Mouse (Mus musculus) liver, embryonic 16.5 days (tissue): ENCODE data around the gene Slc6a4. TPM values are rescaled to one million over a fixed set of nuclear protein-coding genes. Genes with fewer than 3 reads are reported as not detected.
A peak's percentile ranks its signal among the peaks of the same experiment; 100 is the strongest.

Source experiments
- ATAC-seq: fragments of 200-750 bp; cut with Nextera tagmentation; 2 replicates; pipeline ENCODE4 v1.8.0; 2017; ENCODE audit warnings: low read depth, mild to moderate bottlenecking, moderate number of reproducible peaks, moderate library complexity
- H3K27ac ChIP-seq: fragments of 300-500 bp; sonication (generic); 2 replicates; pipeline ENCODE4 v1.5.1; 2014; ENCODE audit warnings: mild to moderate bottlenecking, low read length
- H3K27me3 ChIP-seq: fragments of 300-500 bp; sonication (generic); 2 replicates; pipeline ENCODE4 v1.6.1; 2014; ENCODE audit warnings: low read depth, low read length, mixed read lengths; ENCODE audit not compliant: control insufficient read depth, insufficient read depth
- H3K36me3 ChIP-seq: fragments of 300-500 bp; sonication (generic); 2 replicates; pipeline ENCODE4 v1.6.1; 2014; ENCODE audit warnings: mild to moderate bottlenecking; ENCODE audit not compliant: control insufficient read depth, insufficient read depth
- H3K4me1 ChIP-seq: fragments of 300-500 bp; sonication (generic); 2 replicates; pipeline ENCODE4 v1.6.1; 2014; ENCODE audit warnings: low read depth, low read length, mixed read lengths; ENCODE audit not compliant: control insufficient read depth
- H3K4me2 ChIP-seq: fragments of 300-500 bp; sonication (generic); 2 replicates; pipeline ENCODE4 v1.6.1; 2014; ENCODE audit warnings: low read depth, low read length, mixed read lengths
- H3K4me3 ChIP-seq: fragments of 300-500 bp; sonication (generic); 2 replicates; pipeline ENCODE4 v1.5.1; 2014; ENCODE audit warnings: low read depth, mild to moderate bottlenecking, low read length
- H3K9ac ChIP-seq: fragments of 300-500 bp; sonication (generic); 2 replicates; pipeline ENCODE4 v1.6.1; 2014; ENCODE audit warnings: low read depth, low read length
- H3K9me3 ChIP-seq: fragments of 300-500 bp; sonication (generic); replicated peaks from 2 replicates; pipeline ENCODE4 v1.6.1; 2016; ENCODE audit warnings: low read length; ENCODE audit not compliant: control insufficient read depth
- WGBS: fragments of 180-500 bp; shearing (Covaris S2); extraction: QIAGEN DNeasy Blood & Tissue Kit; methylation state at CpG from one replicate; pipeline ENCODE4 v1.1.7; 2014; ENCODE audit not compliant: insufficient replicate concordance; 5-methylcytosine and 5-hydroxymethylcytosine counted together
- polyA plus RNA-seq: library from polyadenylated mRNA; unstranded; fragments of >200 nt; fragmentation: Nextera tagmentation; extraction: Ambion mirVana; gene quantifications from 2 replicates; pipeline ENCODE4 v1.2.1, GENCODE M21; 2015

Gene Slc6a4
- polyA plus RNA-seq, 1 experiment from 2014 or later: 1.7 TPM

DNA sequence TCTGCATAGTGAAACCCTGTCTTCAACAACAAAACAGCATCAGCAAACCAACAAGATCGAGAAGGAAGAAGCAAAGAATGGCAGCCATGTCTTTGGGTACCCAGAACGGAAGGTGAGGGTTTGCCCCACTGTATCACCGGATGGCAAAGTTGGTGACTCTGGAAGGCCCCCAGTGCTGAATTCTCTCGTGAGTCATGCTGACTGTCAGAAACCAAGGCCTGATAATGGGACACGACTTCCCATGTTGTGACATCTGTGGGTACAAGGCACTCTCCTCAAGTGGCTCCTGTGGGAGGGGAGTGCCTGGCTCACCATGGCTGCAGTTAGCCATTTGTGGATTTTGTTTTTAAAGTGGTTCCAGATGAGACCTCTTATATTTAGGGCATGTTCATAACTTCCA lies 7.6 kb upstream of the Slc6a4 start:
- no peak overlapping the region for H3K4me3 ChIP-seq
- ATAC-seq: no peak
- peaks cover 4% of the 10 kb centered on the region for H3K36me3 ChIP-seq
- no peak overlapping the region for H3K9ac ChIP-seq
- peaks cover 1% of the 10 kb centered on the region; the same call in 1 of the 2 replicates for H3K27me3 ChIP-seq
- H3K4me1 ChIP-seq: no peaks in the 10 kb centered on the region; the same call in 1 of the 2 replicates
- H3K27ac ChIP-seq: no peak overlapping the region
- WGBS: 29% methylated on average over 5 of the region's 5 CpGs
- H3K4me2 ChIP-seq: no peak overlapping the region
- no peaks in the 10 kb centered on the region for H3K9me3 ChIP-seq

DNA sequence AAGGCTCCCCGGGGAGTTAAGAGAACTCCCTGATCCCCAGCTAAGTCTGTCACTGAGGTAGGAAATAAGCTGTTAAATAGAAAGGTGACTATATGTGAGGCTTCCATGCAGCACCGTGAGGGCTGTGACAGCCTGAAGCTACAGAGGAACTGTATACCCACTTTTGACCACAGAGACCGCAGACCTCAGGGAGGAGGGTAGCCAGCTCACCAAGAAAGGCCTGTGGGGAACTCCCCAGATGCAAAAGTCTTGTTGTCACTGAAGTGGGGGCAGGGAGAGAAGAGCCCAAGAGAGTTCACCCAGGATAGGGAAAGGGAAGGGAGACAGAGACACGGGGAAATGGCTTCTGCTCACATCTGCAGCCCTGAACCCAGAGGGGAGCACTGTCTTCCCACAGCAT lies 5.5 kb upstream of the Slc6a4 start:
- Histone ChIP-seq H3K4me2 (no peak overlapping the region), H3K4me1 (peaks cover 3% of the 10 kb centered on the region), H3K9me3 (no peaks in the 10 kb centered on the region), H3K27ac (no peak overlapping the region), H3K4me3 (no peak overlapping the region), H3K27me3 (peaks cover 21% of the 10 kb centered on the region), H3K36me3 (no peaks in the 10 kb centered on the region), H3K9ac (no peak overlapping the region)
- 7% methylated on average over 4 of the region's 4 CpGs for WGBS
- ATAC-seq: no peak

DNA sequence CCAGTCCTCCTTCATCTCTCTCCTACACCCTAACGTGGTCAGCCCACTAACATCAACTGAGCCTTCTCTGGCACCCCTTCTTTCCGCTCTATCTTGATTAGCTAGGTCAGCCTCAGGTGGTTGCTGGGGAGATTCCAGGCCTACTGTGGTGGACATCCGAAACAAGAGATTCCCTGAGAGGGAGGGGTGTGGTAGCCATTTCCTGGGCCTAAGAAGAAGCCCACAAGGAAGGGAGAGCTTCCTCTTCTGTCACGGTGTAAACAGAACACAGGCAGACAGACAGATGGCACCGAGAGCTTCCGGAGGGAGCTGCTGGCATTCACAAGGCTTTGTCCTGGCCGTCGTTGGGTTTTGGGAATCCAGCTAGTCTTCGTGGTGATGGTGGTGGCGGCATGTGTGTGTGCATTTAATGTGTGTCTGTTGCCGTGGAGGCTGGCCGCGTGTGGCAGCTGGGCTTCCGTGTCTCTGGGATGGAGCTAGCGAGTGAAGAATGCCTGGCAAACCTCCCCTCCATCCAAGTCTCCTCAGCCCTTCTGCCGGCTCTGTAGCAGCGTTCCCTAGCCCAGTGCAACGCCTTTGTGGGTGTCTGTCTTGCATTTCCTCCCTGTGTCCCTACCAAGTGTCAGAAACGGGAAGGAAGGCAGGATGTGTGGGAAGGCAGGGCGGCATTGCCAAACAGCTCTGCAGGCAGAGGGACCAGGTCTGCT lies 2.3 kb upstream of the Slc6a4 start:
- Histone ChIP-seq H3K9ac (no peak overlapping the region), H3K4me2 (0 out of 2 replicates have a peak overlapping the region, but pooled peaks have one; percentile 7), H3K4me1 (peaks cover 7% of the 10 kb centered on the region), H3K27ac (no peak overlapping the region), H3K4me3 (no peak overlapping the region), H3K27me3 (peaks cover 50% of the 10 kb centered on the region), H3K36me3 (no peaks in the 10 kb centered on the region), H3K9me3 (no peaks in the 10 kb centered on the region)
- WGBS: 24% methylated on average over 20 of the region's 20 CpGs
- ATAC-seq: no peak

DNA sequence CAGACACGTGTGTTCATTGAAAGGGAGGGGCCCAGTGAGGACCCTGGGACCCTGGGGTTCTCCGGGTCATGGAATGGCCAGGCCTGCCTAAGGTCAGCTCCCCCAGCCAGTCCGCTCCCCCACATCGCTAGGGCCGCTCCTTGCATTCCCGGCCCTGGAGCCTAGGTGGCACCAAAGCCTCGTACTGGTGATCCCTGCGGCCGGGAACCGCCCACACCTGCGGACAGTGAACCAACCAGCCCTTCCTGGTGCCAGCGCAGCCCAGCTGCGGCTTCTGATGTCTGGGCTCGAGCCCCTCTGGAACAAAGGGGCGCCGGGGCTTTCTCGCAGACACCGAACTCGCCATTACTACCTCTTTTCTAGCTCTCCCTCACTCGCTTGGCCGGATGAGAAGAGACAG lies 1.1 kb upstream of the Slc6a4 start:
- ATAC-seq: peak; percentile 62
- peaks cover 7% of the 10 kb centered on the region for H3K4me1 ChIP-seq
- no peaks in the 10 kb centered on the region for H3K9me3 ChIP-seq
- peak overlapping the region; percentile 55 for H3K4me2 ChIP-seq
- no peak overlapping the region for H3K27ac ChIP-seq
- H3K36me3 ChIP-seq: no peaks in the 10 kb centered on the region
- under 1% methylated on average over 21 of the region's 21 CpGs for WGBS
- peaks cover 50% of the 10 kb centered on the region for H3K27me3 ChIP-seq
- H3K4me3 ChIP-seq: peak overlapping the region; percentile 47
- H3K9ac ChIP-seq: no peak overlapping the region

DNA sequence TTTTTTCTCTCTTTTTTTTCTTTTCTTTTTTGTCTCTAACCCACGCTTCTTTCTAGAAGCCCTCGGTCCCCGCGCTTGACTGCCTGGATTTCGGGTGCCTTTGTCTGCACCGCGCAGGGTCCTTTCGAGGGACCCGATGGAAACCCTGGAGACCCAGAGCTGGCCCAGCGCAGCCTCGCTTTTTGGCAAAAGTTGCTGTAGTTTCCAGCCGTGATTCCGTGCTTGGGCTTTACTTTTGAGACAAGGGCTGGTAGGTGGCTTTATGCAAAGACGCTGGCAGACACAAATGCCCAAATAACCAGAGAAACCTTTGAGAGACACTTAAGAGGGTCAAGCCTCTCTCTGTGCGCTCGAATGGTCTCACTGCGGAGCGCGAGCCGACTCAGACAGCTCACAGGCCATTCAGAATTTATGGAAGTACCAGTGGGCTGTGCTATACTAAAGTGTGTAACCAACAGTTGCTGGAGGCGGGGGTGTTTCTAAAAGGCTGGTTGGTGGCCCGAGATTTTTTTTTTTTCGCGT lies 363 bp downstream of the Slc6a4 start:
- Histone ChIP-seq H3K4me3 (peak overlapping the region; percentile 47), H3K9ac (no peak overlapping the region), H3K9me3 (no peaks in the 10 kb centered on the region), H3K4me1 (peaks cover 7% of the 10 kb centered on the region), H3K27ac (no peak overlapping the region), H3K4me2 (peak overlapping the region; percentile 55), H3K36me3 (no peaks in the 10 kb centered on the region), H3K27me3 (peaks cover 50% of the 10 kb centered on the region)
- ATAC-seq: no peak
- 9% methylated on average over 24 of the region's 24 CpGs for WGBS

DNA sequence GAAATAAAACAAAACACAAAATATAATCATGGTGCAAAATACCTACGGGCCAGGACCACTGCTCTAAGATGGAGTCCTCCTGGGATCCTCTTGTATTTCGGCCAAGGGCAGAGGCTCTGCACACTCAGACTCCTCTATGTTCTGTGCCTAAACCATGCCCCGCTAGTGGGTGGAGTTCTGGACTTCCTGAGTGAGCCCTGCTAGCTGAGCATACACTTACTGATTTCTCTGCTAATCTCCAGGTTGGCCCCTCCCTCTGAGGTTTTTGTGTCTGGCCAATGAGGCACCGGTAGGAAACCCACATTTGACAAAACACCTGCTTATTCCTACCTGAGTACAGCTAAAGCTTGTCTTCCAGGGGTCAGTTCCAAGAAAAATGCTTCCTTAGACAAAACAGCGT lies 2.3 kb downstream of the Slc6a4 start:
- Histone ChIP-seq H3K9ac (no peak overlapping the region), H3K36me3 (no peaks in the 10 kb centered on the region), H3K4me2 (no peak overlapping the region), H3K9me3 (no peaks in the 10 kb centered on the region), H3K27ac (no peak overlapping the region), H3K4me1 (peaks cover 7% of the 10 kb centered on the region), H3K4me3 (no peak overlapping the region), H3K27me3 (peaks cover 52% of the 10 kb centered on the region)
- 24% methylated on average over 5 of the region's 5 CpGs for WGBS
- no peak for ATAC-seq

DNA sequence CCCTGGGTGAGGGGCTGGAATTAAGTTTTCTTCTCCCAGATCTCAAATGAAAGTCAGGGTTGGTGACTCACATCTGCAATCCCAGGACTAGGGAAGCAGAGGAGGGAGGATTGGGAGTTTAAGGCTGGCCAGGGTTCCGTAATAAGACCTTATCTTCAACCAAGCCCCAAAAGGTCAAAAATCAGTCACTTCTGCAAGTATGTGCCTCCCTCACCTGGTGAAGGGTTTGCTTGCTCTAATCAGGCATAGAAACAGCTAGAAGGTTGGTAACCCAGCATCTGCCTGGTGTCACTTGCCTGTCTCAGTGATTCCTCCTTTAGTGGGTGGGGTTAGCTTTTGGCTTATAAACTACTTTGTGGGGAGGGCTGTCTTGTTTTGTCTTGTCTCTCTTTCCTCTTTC lies 4.0 kb downstream of the Slc6a4 start:
- Histone ChIP-seq H3K36me3 (no peaks in the 10 kb centered on the region), H3K4me3 (no peak overlapping the region), H3K9ac (no peak overlapping the region), H3K4me1 (peaks cover 4% of the 10 kb centered on the region), H3K9me3 (no peaks in the 10 kb centered on the region), H3K27ac (no peak overlapping the region), H3K4me2 (no peak overlapping the region), H3K27me3 (peaks cover 36% of the 10 kb centered on the region)
- no peak for ATAC-seq
- 56% methylated on average over 1 of the region's 1 CpGs for WGBS

DNA sequence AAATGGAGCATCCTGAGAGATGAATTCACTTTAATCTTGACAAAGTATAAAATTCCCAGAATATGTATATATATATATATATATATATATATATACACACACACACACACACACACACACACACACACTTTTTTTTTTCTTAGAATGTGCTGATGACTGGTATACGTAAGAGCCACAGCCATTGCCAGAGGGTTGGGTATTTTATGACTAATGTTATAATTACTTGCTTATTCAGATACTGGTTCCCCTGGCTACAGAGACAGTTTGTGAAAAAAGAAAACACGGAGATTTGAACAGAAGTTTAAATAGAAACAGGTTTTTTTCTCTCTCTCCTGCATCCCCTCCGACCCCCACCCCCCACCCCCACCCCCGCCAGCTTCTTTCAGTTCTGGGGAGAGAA lies 7.5 kb downstream of the Slc6a4 start:
- ATAC-seq: no peak
- H3K27me3 ChIP-seq: peaks cover 3% of the 10 kb centered on the region
- no peak overlapping the region for H3K9ac ChIP-seq
- no peak overlapping the region for H3K4me2 ChIP-seq
- no peak overlapping the region for H3K27ac ChIP-seq
- no peaks in the 10 kb centered on the region for H3K9me3 ChIP-seq
- H3K36me3 ChIP-seq: no peaks in the 10 kb centered on the region
- 52% methylated on average over 4 of the region's 4 CpGs for WGBS
- H3K4me3 ChIP-seq: no peak overlapping the region
- no peaks in the 10 kb centered on the region for H3K4me1 ChIP-seq

DNA sequence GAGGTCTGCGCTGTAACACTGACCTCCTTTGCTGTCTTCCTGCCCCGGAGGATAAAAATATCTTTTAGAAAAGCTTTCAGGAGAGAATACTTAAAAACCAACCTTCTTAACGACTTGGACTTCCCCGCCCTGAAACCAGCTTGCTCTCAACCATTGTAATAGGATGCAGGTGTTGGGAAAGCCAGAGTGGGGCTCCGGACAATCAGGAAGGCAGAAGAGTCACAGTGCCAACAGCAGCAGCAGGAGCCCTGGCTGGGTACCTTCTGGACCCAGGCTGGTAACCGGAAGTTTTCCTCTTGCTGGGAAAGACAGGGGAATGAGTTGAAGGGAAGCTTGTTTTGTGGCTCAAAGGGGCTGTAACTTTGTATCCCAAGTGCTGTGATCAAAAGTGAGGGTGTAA lies 8.2 kb downstream of the Slc6a4 start:
- Histone ChIP-seq H3K4me2 (no peak overlapping the region), H3K27ac (no peak overlapping the region), H3K9me3 (no peaks in the 10 kb centered on the region), H3K9ac (no peak overlapping the region), H3K36me3 (no peaks in the 10 kb centered on the region), H3K27me3 (peaks cover 3% of the 10 kb centered on the region), H3K4me3 (no peak overlapping the region), H3K4me1 (no peaks in the 10 kb centered on the region)
- ATAC-seq: no peak
- WGBS: 33% methylated on average over 6 of the region's 6 CpGs
